Mouse (Mus musculus): ENCODE results near the gene Snrnp27. TPM values are rescaled to one million over a fixed set of nuclear protein-coding genes. Genes with fewer than 3 reads are reported as not detected.

Gene Snrnp27
- 22.4 and 32.1 TPM in 2 replicates for total RNA-seq (2015; ENCODE audit: low replicate concordance)
- 65.8 and 91.9 TPM in 2 replicates for total RNA-seq (2017; ENCODE audit: low replicate concordance)

- peak; percentile 94 for ATAC-seq (replicated peaks; ENCODE audit: low FRiP score, poor library complexity, severe bottlenecking)
Observed at GRCm38 (mm10) chr6:86683872-86684654, at the start of gene Snrnp27. TSS of gene Snrnp27 (minus strand) at chr6:86684522.

- ATAC-seq (replicated peaks; ENCODE audit: low FRiP score, poor library complexity, severe bottlenecking), result peak; percentile 93
Observed at GRCm38 (mm10) chr6:86733183-86733876, 49.0 kb upstream of the Snrnp27 start, which contains the start of gene Gmcl1. TSS of gene Gmcl1 (minus strand) at chr6:86733383.

- peak; percentile 27 for ATAC-seq (replicated peaks; ENCODE audit: low FRiP score, poor library complexity, severe bottlenecking)
Observed at GRCm38 (mm10) chr6:86732276-86733173, 48.2 kb upstream of the Snrnp27 start.

- no peak for ATAC-seq (replicated peaks; ENCODE audit: low FRiP score, poor library complexity, severe bottlenecking)
Observed at GRCm38 (mm10) chr6:86728711-86729110, 44.4 kb upstream of the Snrnp27 start.

- ATAC-seq (replicated peaks; ENCODE audit: low FRiP score, poor library complexity, severe bottlenecking), result no peak
Observed at GRCm38 (mm10) chr6:86721977-86722376, 37.7 kb upstream of the Snrnp27 start.

GRCm38 (mm10) chr6:86708072-86708774, 23.9 kb upstream of the Snrnp27 start:
- no peak for ATAC-seq (replicated peaks; ENCODE audit: low FRiP score, poor library complexity, severe bottlenecking)

GRCm38 (mm10) chr6:86702577-86702976, 18.3 kb upstream of the Snrnp27 start:
- ATAC-seq (replicated peaks; ENCODE audit: low FRiP score, poor library complexity, severe bottlenecking), result no peak

- ATAC-seq (replicated peaks; ENCODE audit: low FRiP score, poor library complexity, severe bottlenecking), result no peak
Observed at GRCm38 (mm10) chr6:86697903-86698302, 13.6 kb upstream of the Snrnp27 start.

GRCm38 (mm10) chr6:86696213-86696612, 11.9 kb upstream of the Snrnp27 start:
- no peak for ATAC-seq (replicated peaks; ENCODE audit: low FRiP score, poor library complexity, severe bottlenecking)

GRCm38 (mm10) chr6:86694465-86694864, 10.1 kb upstream of the Snrnp27 start:
- ATAC-seq (replicated peaks; ENCODE audit: low FRiP score, poor library complexity, severe bottlenecking), result peak; percentile 82

GRCm38 (mm10) chr6:86689671-86690070, 5.3 kb upstream of the Snrnp27 start:
- 0 out of 2 replicates have a peak, but pooled peaks have one; percentile 19 for ATAC-seq (replicated peaks; ENCODE audit: low FRiP score, poor library complexity, severe bottlenecking)

GRCm38 (mm10) chr6:86686971-86687370, 2.6 kb upstream of the Snrnp27 start:
- ATAC-seq (replicated peaks; ENCODE audit: low FRiP score, poor library complexity, severe bottlenecking), result no peak

GRCm38 (mm10) chr6:86684655-86685011, 311 bp upstream of the Snrnp27 start:
- ATAC-seq (replicated peaks; ENCODE audit: low FRiP score, poor library complexity, severe bottlenecking), result no peak

- ATAC-seq (replicated peaks; ENCODE audit: low FRiP score, poor library complexity, severe bottlenecking), result no peak
Observed at GRCm38 (mm10) chr6:86681289-86681688, 3.0 kb downstream of the Snrnp27 start.

- no peak for ATAC-seq (replicated peaks; ENCODE audit: low FRiP score, poor library complexity, severe bottlenecking)
Observed at GRCm38 (mm10) chr6:86678341-86678740, 6.0 kb downstream of the Snrnp27 start.

- peak; percentile 32 for ATAC-seq (replicated peaks; ENCODE audit: low FRiP score, poor library complexity, severe bottlenecking)
Observed at GRCm38 (mm10) chr6:86670873-86671272, 13.4 kb downstream of the Snrnp27 start.

GRCm38 (mm10) chr6:86669240-86669727, 15.0 kb downstream of the Snrnp27 start:
- peak; percentile 83 for ATAC-seq (replicated peaks; ENCODE audit: low FRiP score, poor library complexity, severe bottlenecking)

GRCm38 (mm10) chr6:86668580-86669239, 15.6 kb downstream of the Snrnp27 start, which contains the start of gene Mxd1:
TSS of gene Mxd1 (minus strand) at chr6:86669161.
- no peak for ATAC-seq (replicated peaks; ENCODE audit: low FRiP score, poor library complexity, severe bottlenecking)

- no peak for ATAC-seq (replicated peaks; ENCODE audit: low FRiP score, poor library complexity, severe bottlenecking)
Observed at GRCm38 (mm10) chr6:86667061-86667460, 17.3 kb downstream of the Snrnp27 start.
